26 mouse cellular contexts compared by ENCODE assay signal in the genomic region with DNA sequence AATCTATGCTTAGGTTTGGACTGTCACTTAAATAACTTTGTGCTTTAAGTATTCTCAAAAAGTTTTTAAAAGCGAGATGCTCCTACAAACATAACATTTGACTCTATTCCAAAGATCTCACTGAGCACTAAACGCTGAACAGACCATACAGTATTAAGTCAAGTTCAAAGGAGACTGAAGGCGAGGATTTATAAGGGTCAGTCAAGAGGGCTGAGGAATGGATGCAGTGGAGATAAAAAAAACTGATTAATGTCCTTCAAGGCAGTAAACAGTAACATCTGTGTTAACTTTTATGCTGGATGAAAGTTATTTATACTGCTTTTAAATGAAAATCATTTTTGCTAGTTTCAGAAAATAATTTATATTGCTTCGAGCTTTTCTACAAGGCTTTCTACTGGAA.
DNase-seq lines count a peak whose midpoint lies in the region; ATAC-seq and TF ChIP-seq lines count a peak whose summit lies in the region.
"Had no signal": no experiment of that assay in that cellular context is flagged by ENCODE, and none has a peak within 500 bp of the region (broad histone marks: within the 10 kb centered on the region; RNA-seq: fewer than 3 reads in every experiment).

No protein-coding gene starts in this region.

- WGBS in kidney, embryonic 14.5 days, result 38% methylated on average over 4 of the region's 4 CpGs
- WGBS in kidney, postnatal 0 days, result 37% methylated on average over 4 of the region's 4 CpGs

- peak; percentile 28 for DNase-seq in embryo, embryonic 10.5 days (ENCODE audit: low spot score)
- DNase-seq in embryo, embryonic 10 days (ENCODE audit: low spot score), result no peak
- DNase-seq in kidney, adult 11 months, result no peak
- peak; percentile 89 for DNase-seq in kidney, postnatal 0 days (ENCODE audit: low spot score)
- no peak for DNase-seq in kidney, postnatal 10 days
- DNase-seq in hindlimb bud, embryonic 11.5 days (ENCODE audit: extremely low spot score, low read depth, low spot score), result peak; percentile 30
- no peak for DNase-seq in layer of hippocampus, postnatal 36 days
- DNase-seq: adrenal gland, adult 8-10 months; adrenal gland, postnatal 25 days; cerebellum, adult 11-12 months; cerebellum, adult 8-10 months; cerebellum, postnatal 10 days; cerebellum, postnatal 36 days; gastrocnemius, postnatal 10 days; gastrocnemius, postnatal 36 days; heart, adult 2 months; heart, postnatal 14 days; heart, postnatal 4 days had no signal

- ATAC-seq in kidney, embryonic 14.5 days (ENCODE audit: low FRiP score, low TSS enrichment), result peak; percentile 83; the same call in 1 of the 2 replicates
- ATAC-seq in kidney, postnatal 0 days (replicated peaks; ENCODE audit: low FRiP score, low read depth), result no peak
- ATAC-seq: activated CD4-positive, CD25-positive, alpha-beta regulatory T cell, adult 4 months; forebrain, embryonic 13.5 days; forebrain, embryonic 16.5 days had no signal

- H3K4me2 ChIP-seq in kidney, embryonic 14.5 days (replicated peaks; ENCODE audit: low read depth, low read length), result no peak overlapping the region
- no peak overlapping the region for H3K4me2 ChIP-seq in kidney, postnatal 0 days (ENCODE audit: low read length)
- H3K4me2 ChIP-seq: forebrain, embryonic 13.5 days; heart, embryonic 13.5 days; hindbrain, embryonic 14.5 days had no signal

- H3K4me1 ChIP-seq in kidney, embryonic 14.5 days (ENCODE audit: control insufficient read depth, insufficient read depth, low read length), result no peaks in the 10 kb centered on the region
- H3K4me1 ChIP-seq in kidney, postnatal 0 days (replicated peaks; ENCODE audit: insufficient read depth, low read length), result no peaks in the 10 kb centered on the region
- H3K4me1 ChIP-seq: forebrain, embryonic 10.5 days; forebrain, embryonic 13.5 days; heart, embryonic 10.5 days; heart, embryonic 13.5 days had no signal

- no peaks in the 10 kb centered on the region for H3K27me3 ChIP-seq in kidney, embryonic 14.5 days (ENCODE audit: control insufficient read depth, insufficient read depth, low read length)
- H3K27me3 ChIP-seq in kidney, postnatal 0 days (ENCODE audit: insufficient read depth, low read length), result no peaks in the 10 kb centered on the region
- H3K27me3 ChIP-seq: forebrain, embryonic 13.5 days; heart, embryonic 13.5 days had no signal

- H3K36me3 ChIP-seq in kidney, embryonic 14.5 days (ENCODE audit: control insufficient read depth, insufficient read depth, low read length), result no peaks in the 10 kb centered on the region
- H3K36me3 ChIP-seq in kidney, postnatal 0 days (ENCODE audit: insufficient read depth, low read length), result no peaks in the 10 kb centered on the region
- H3K36me3 ChIP-seq: forebrain, embryonic 10.5 days; heart, embryonic 10.5 days; heart, embryonic 13.5 days had no signal

- no peak overlapping the region for H3K9ac ChIP-seq in kidney, embryonic 14.5 days (ENCODE audit: low read depth, low read length)
- H3K9ac ChIP-seq in kidney, postnatal 0 days (ENCODE audit: low read depth, low read length), result no peak overlapping the region
- H3K9ac ChIP-seq: forebrain, embryonic 13.5 days; heart, embryonic 13.5 days; hindbrain, embryonic 14.5 days had no signal

- no peak overlapping the region for H3K27ac ChIP-seq in kidney, embryonic 14.5 days (ENCODE audit: low read depth, low read length)
- H3K27ac ChIP-seq in kidney, postnatal 0 days, result no peak overlapping the region
- H3K27ac ChIP-seq: forebrain, embryonic 10.5 days; forebrain, embryonic 13.5 days; heart, adult 2 months; heart, embryonic 10.5 days; heart, embryonic 13.5 days; hindbrain, embryonic 14.5 days had no signal

- TF ChIP-seq CTCF in kidney, postnatal 0 days (IDR thresholded peaks at IDR 0.05; ENCODE audit: low read depth), result no peak

- H3K4me3 ChIP-seq in kidney, embryonic 14.5 days (ENCODE audit: low read length), result no peak overlapping the region
- no peak overlapping the region for H3K4me3 ChIP-seq in kidney, postnatal 0 days (replicated peaks; ENCODE audit: low read depth, low read length)
- H3K4me3 ChIP-seq: forebrain, embryonic 10.5 days; forebrain, embryonic 13.5 days; heart, adult 2 months; heart, embryonic 10.5 days; heart, embryonic 13.5 days had no signal

- H3K9me3 ChIP-seq in kidney, embryonic 14.5 days (ENCODE audit: control insufficient read depth, low read length), result no peaks in the 10 kb centered on the region
- no peaks in the 10 kb centered on the region for H3K9me3 ChIP-seq in kidney, postnatal 0 days (replicated peaks; ENCODE audit: low read length)
- H3K9me3 ChIP-seq: forebrain, embryonic 10.5 days; forebrain, embryonic 13.5 days; heart, embryonic 10.5 days; heart, embryonic 13.5 days had no signal

Comparison
In these comparisons a context has a peak if more than half of its experiments do, and no peak if none do; other contexts are left out.
1. DNase-seq: peak in embryo, embryonic 10.5 days (single experiment), kidney, postnatal 0 days (single experiment) and hindlimb bud, embryonic 11.5 days (single experiment); none in embryo, embryonic 10 days (single experiment), kidney, adult 11 months (single experiment), kidney, postnatal 10 days (single experiment) and layer of hippocampus, postnatal 36 days (0 of 2).